Mouse (Mus musculus): ENCODE results near the gene Traf3ip3. TPM values are rescaled to one million over a fixed set of nuclear protein-coding genes. Genes with fewer than 3 reads are reported as not detected.

Traf3ip3 gene
- total and polyA plus RNA-seq, 3 experiments = 13.4 to 48.7 (median 14.1) TPM

GRCm38 (mm10) chr1:193160317-193161032, 41.0 kb downstream of the Traf3ip3 start:
- no peak for TF ChIP-seq TAL1 (conservative IDR thresholded peaks at IDR 0.05; ENCODE audit: low read depth, low read length)
- TF ChIP-seq GATA2 (IDR thresholded peaks at IDR 0.05; ENCODE audit: borderline replicate concordance, low read depth, low read length) = no peak
- no peak for TF ChIP-seq POLR2AphosphoS5 (IDR thresholded peaks at IDR 0.05; ENCODE audit: insufficient replicate concordance, low read depth, low read length)
- no peak for TF ChIP-seq CTCF (IDR thresholded peaks at IDR 0.05; ENCODE audit: low read depth, low read length)
- TF ChIP-seq GATA1 (IDR thresholded peaks at IDR 0.05; ENCODE audit: borderline replicate concordance, low read length) = no peak
- Histone ChIP-seq H3K27me3 (ENCODE audit: insufficient read depth, low read length) (peaks cover 37% of the 10 kb centered on the region), H3K4me1 (ENCODE audit: insufficient read depth, low read depth, low read length) (peaks cover 22% of the 10 kb centered on the region), H3K36me3 (replicated peaks) (no peaks in the 10 kb centered on the region), H3K9me3 (replicated peaks) (no peaks in the 10 kb centered on the region), H3K4me3 (ENCODE audit: low read depth, low read length) (peak overlapping the region; percentile 46; the same call in 1 of the 2 replicates)
- ATAC-seq (ENCODE audit: extremely low read depth, insufficient number of reproducible peaks, low FRiP score, poor library complexity, severe bottlenecking) = peak; percentile 97
- peak; percentile 79 for DNase-seq (ENCODE audit: low spot score)

- no peak overlapping the region for H3K4me3 ChIP-seq (ENCODE audit: low read depth, low read length)
- ATAC-seq (ENCODE audit: extremely low read depth, insufficient number of reproducible peaks, low FRiP score, poor library complexity, severe bottlenecking) = no peak
- peaks cover 22% of the 10 kb centered on the region for H3K4me1 ChIP-seq (ENCODE audit: insufficient read depth, low read depth, low read length)
- no peaks in the 10 kb centered on the region for H3K36me3 ChIP-seq (replicated peaks)
- H3K27me3 ChIP-seq (ENCODE audit: insufficient read depth, low read length) = peaks cover 37% of the 10 kb centered on the region
- no peaks in the 10 kb centered on the region for H3K9me3 ChIP-seq (replicated peaks)
- TF ChIP-seq CTCF (IDR thresholded peaks at IDR 0.05; ENCODE audit: low read depth, low read length) = no peak
- TF ChIP-seq POLR2AphosphoS5 (IDR thresholded peaks at IDR 0.05; ENCODE audit: insufficient replicate concordance, low read depth, low read length) = no peak
- no peak for TF ChIP-seq GATA2 (IDR thresholded peaks at IDR 0.05; ENCODE audit: borderline replicate concordance, low read depth, low read length)
- no peak for TF ChIP-seq TAL1 (conservative IDR thresholded peaks at IDR 0.05; ENCODE audit: low read depth, low read length)
- no peak for TF ChIP-seq GATA1 (IDR thresholded peaks at IDR 0.05; ENCODE audit: borderline replicate concordance, low read length)
- DNase-seq (ENCODE audit: low spot score) = no peak
These were observed 41.9 kb downstream of the Traf3ip3 start for GRCm38 (mm10) chr1:193159613-193160012.

GRCm38 (mm10) chr1:193159163-193159562, 42.3 kb downstream of the Traf3ip3 start:
- no peak for DNase-seq (ENCODE audit: low spot score)

GRCm38 (mm10) chr1:193157111-193157492, 44.4 kb downstream of the Traf3ip3 start:
- Histone ChIP-seq H3K36me3 (replicated peaks) (no peaks in the 10 kb centered on the region), H3K4me1 (ENCODE audit: insufficient read depth, low read depth, low read length) (peaks cover 29% of the 10 kb centered on the region), H3K4me3 (ENCODE audit: low read depth, low read length) (no peak overlapping the region), H3K27me3 (ENCODE audit: insufficient read depth, low read length) (peaks cover 32% of the 10 kb centered on the region), H3K9me3 (replicated peaks) (no peaks in the 10 kb centered on the region)
- TF ChIP-seq POLR2AphosphoS5 (IDR thresholded peaks at IDR 0.05; ENCODE audit: insufficient replicate concordance, low read depth, low read length) = no peak
- TF ChIP-seq GATA2 (IDR thresholded peaks at IDR 0.05; ENCODE audit: borderline replicate concordance, low read depth, low read length) = no peak
- no peak for TF ChIP-seq TAL1 (conservative IDR thresholded peaks at IDR 0.05; ENCODE audit: low read depth, low read length)
- TF ChIP-seq CTCF (IDR thresholded peaks at IDR 0.05; ENCODE audit: low read depth, low read length) = no peak
- TF ChIP-seq GATA1 (IDR thresholded peaks at IDR 0.05; ENCODE audit: borderline replicate concordance, low read length) = no peak
- ATAC-seq (ENCODE audit: extremely low read depth, insufficient number of reproducible peaks, low FRiP score, poor library complexity, severe bottlenecking) = no peak
- no peak for DNase-seq (ENCODE audit: low spot score)

More at GRCm38 (mm10) chr1:193159163-193159562, 42.3 kb downstream of the Traf3ip3 start:
- Histone ChIP-seq H3K9me3 (replicated peaks) (no peaks in the 10 kb centered on the region), H3K27me3 (ENCODE audit: insufficient read depth, low read length) (peaks cover 33% of the 10 kb centered on the region), H3K4me1 (ENCODE audit: insufficient read depth, low read depth, low read length) (peaks cover 22% of the 10 kb centered on the region), H3K4me3 (ENCODE audit: low read depth, low read length) (no peak overlapping the region), H3K36me3 (replicated peaks) (no peaks in the 10 kb centered on the region)
- no peak for ATAC-seq (ENCODE audit: extremely low read depth, insufficient number of reproducible peaks, low FRiP score, poor library complexity, severe bottlenecking)
- TF ChIP-seq TAL1 (conservative IDR thresholded peaks at IDR 0.05; ENCODE audit: low read depth, low read length) (no peak), GATA1 (IDR thresholded peaks at IDR 0.05; ENCODE audit: borderline replicate concordance, low read length) (no peak), GATA2 (IDR thresholded peaks at IDR 0.05; ENCODE audit: borderline replicate concordance, low read depth, low read length) (no peak), POLR2AphosphoS5 (IDR thresholded peaks at IDR 0.05; ENCODE audit: insufficient replicate concordance, low read depth, low read length) (no peak), CTCF (IDR thresholded peaks at IDR 0.05; ENCODE audit: low read depth, low read length) (no peak)

- H3K36me3 ChIP-seq (replicated peaks) = no peaks in the 10 kb centered on the region
- ATAC-seq (ENCODE audit: extremely low read depth, insufficient number of reproducible peaks, low FRiP score, poor library complexity, severe bottlenecking) (no peak), DNase-seq (ENCODE audit: low spot score) (no peak)
- peaks cover 31% of the 10 kb centered on the region for H3K27me3 ChIP-seq (ENCODE audit: insufficient read depth, low read length)
- H3K4me1 ChIP-seq (ENCODE audit: insufficient read depth, low read depth, low read length) = peaks cover 29% of the 10 kb centered on the region
- no peak for TF ChIP-seq CTCF (IDR thresholded peaks at IDR 0.05; ENCODE audit: low read depth, low read length)
- no peaks in the 10 kb centered on the region for H3K9me3 ChIP-seq (replicated peaks)
- H3K4me3 ChIP-seq (ENCODE audit: low read depth, low read length) = no peak overlapping the region
These were observed 45.0 kb downstream of the Traf3ip3 start for GRCm38 (mm10) chr1:193156316-193157110.

GRCm38 (mm10) chr1:193153561-193153960, 47.9 kb downstream of the Traf3ip3 start:
- Histone ChIP-seq H3K9me3 (replicated peaks) (no peaks in the 10 kb centered on the region), H3K27me3 (ENCODE audit: insufficient read depth, low read length) (peaks cover 46% of the 10 kb centered on the region), H3K4me1 (ENCODE audit: insufficient read depth, low read depth, low read length) (peaks cover 8% of the 10 kb centered on the region), H3K4me3 (ENCODE audit: low read depth, low read length) (no peak overlapping the region), H3K36me3 (replicated peaks) (no peaks in the 10 kb centered on the region)
- TF ChIP-seq GATA2 (IDR thresholded peaks at IDR 0.05; ENCODE audit: borderline replicate concordance, low read depth, low read length) = no peak
- no peak for TF ChIP-seq CTCF (IDR thresholded peaks at IDR 0.05; ENCODE audit: low read depth, low read length)
- TF ChIP-seq GATA1 (IDR thresholded peaks at IDR 0.05; ENCODE audit: borderline replicate concordance, low read length) = no peak
- no peak for TF ChIP-seq POLR2AphosphoS5 (IDR thresholded peaks at IDR 0.05; ENCODE audit: insufficient replicate concordance, low read depth, low read length)
- TF ChIP-seq TAL1 (conservative IDR thresholded peaks at IDR 0.05; ENCODE audit: low read depth, low read length) = no peak
- no peak for DNase-seq (ENCODE audit: low spot score)
- ATAC-seq (ENCODE audit: extremely low read depth, insufficient number of reproducible peaks, low FRiP score, poor library complexity, severe bottlenecking) = no peak

Measured in G1E (cell line).